Mouse (Mus musculus) brain, embryonic 14.5 days (tissue): ENCODE data around the gene Uhrf2. TPM values are rescaled to one million over a fixed set of nuclear protein-coding genes. Genes with fewer than 3 reads are reported as not detected.

Experiments used
- DNase-seq: peaks from one replicate; pipeline ENCODE4 v3.0.0-alpha.2; 2011; ENCODE audit warnings: low read depth
- CTCF ChIP-seq: fragments of 200-500 bp; IDR thresholded peaks from 2 replicates; pipeline ENCODE4 v1.5.1; 2012; ENCODE audit warnings: inconsistent platforms, mild to moderate bottlenecking, moderate library complexity, borderline replicate concordance; ENCODE audit not compliant: insufficient read depth, insufficient read length; ENCODE audit errors: extremely low read depth
- POLR2A ChIP-seq: fragments of 200-500 bp; IDR thresholded peaks from 2 replicates; pipeline ENCODE4 v1.6.1; 2012; ENCODE audit warnings: mild to moderate bottlenecking, inconsistent platforms, borderline replicate concordance; ENCODE audit not compliant: poor library complexity, insufficient read depth, insufficient read length, severe bottlenecking; ENCODE audit errors: extremely low read depth
- polyA plus RNA-seq: library from polyadenylated mRNA; depleted of rRNA; stranded (reverse); fragments of >200 nt; gene quantifications from 2 replicates; pipeline ENCODE4 v1.2.3, GENCODE M21; 2012; rRNA removed

The Uhrf2 gene
- polyA plus RNA-seq, 1 experiment, result 128 TPM

- TF ChIP-seq CTCF, result no peak
- TF ChIP-seq POLR2A, result no peak
- peak; percentile 79 for DNase-seq
Observed at GRCm38 (mm10) chr19:30114919-30115441, 84.7 kb downstream of the Uhrf2 start.

GRCm38 (mm10) chr19:30115606-30116005 lies 85.3 kb downstream of the Uhrf2 start:
- no peak for DNase-seq
- TF ChIP-seq CTCF (no peak), POLR2A (no peak)

GRCm38 (mm10) chr19:30117241-30117640 lies 86.9 kb downstream of the Uhrf2 start:
- DNase-seq, result peak; percentile 62
- TF ChIP-seq CTCF (no peak), POLR2A (no peak)

- no peak for TF ChIP-seq CTCF
- DNase-seq, result peak; percentile 96
Observed at GRCm38 (mm10) chr19:30117775-30118174, 87.5 kb downstream of the Uhrf2 start.

GRCm38 (mm10) chr19:30118344-30119312 lies 88.3 kb downstream of the Uhrf2 start:
- TF ChIP-seq POLR2A, result no peak
- TF ChIP-seq CTCF, result no peak
- DNase-seq, result peak; percentile 62

GRCm38 (mm10) chr19:30124999-30125669 lies 94.8 kb downstream of the Uhrf2 start:
- peak; percentile 75 for DNase-seq
- TF ChIP-seq CTCF (no peak), POLR2A (no peak)

GRCm38 (mm10) chr19:30125670-30126059 lies 95.4 kb downstream of the Uhrf2 start:
- TF ChIP-seq POLR2A (no peak), CTCF (no peak)
- DNase-seq, result no peak

- peak; percentile 79 for DNase-seq
- TF ChIP-seq CTCF (peak; percentile 7; the same call in 1 of the 2 replicates), POLR2A (no peak)
Observed at GRCm38 (mm10) chr19:30128177-30128576, 97.9 kb downstream of the Uhrf2 start.

GRCm38 (mm10) chr19:30136308-30136707 lies 106.0 kb downstream of the Uhrf2 start:
- no peak for TF ChIP-seq CTCF
- DNase-seq, result no peak

Other genes starting within 250 kb of the Uhrf2 start
- 30.9 and 32.6 TPM in 2 replicates for gene 9930021J03Rik, start 224.5 kb upstream of the Uhrf2 start, polyA plus RNA-seq
- 14.2 and 21.6 TPM in 2 replicates for gene Ranbp6, start 217.5 kb upstream of the Uhrf2 start, polyA plus RNA-seq
- gene Il33, start 105.4 kb upstream of the Uhrf2 start, polyA plus RNA-seq, result 0.43 and 0.79 TPM in 2 replicates
- gene Trpd52l3, start 26.7 kb upstream of the Uhrf2 start, polyA plus RNA-seq, result not detected in 2 replicates
- 13.7 and 18.0 TPM in 2 replicates for gene Gldc, start 144.9 kb downstream of the Uhrf2 start, polyA plus RNA-seq
- not detected in 2 replicates for gene Mbl2, start 202.4 kb downstream of the Uhrf2 start, polyA plus RNA-seq